Mouse (Mus musculus) myocyte (in vitro differentiated cells): Measurements from ENCODE around the gene Gm20388.

ENCODE experiments used
- MAX ChIP-seq: IDR thresholded peaks from one replicate; pipeline ENCODE4 v1.6.1; 2011; ENCODE audit warnings: low read depth, mild to moderate bottlenecking, control low read depth
- MYOD1 ChIP-seq, 3 experiments: IDR thresholded peaks; one replicate each; pipeline ENCODE4 v1.6.1; 2011; ENCODE audit warnings: control low read depth in 2 of 3, low read depth in 2 of 3, mild to moderate bottlenecking in 2 of 3, moderate library complexity in 1 of 3; ENCODE audit not compliant: insufficient read length in 2 of 3, control insufficient read depth in 1 of 3
- POLR2A ChIP-seq: IDR thresholded peaks from one replicate; pipeline ENCODE4 v1.6.1; 2011; ENCODE audit warnings: low read depth, mild to moderate bottlenecking, control low read depth, moderate library complexity; ENCODE audit not compliant: insufficient read length
- POLR2AphosphoS2 ChIP-seq: IDR thresholded peaks from one replicate; pipeline ENCODE4 v1.6.1; 2011; ENCODE audit warnings: low read depth, control low read depth; ENCODE audit not compliant: insufficient read length
- TCF12 ChIP-seq: IDR thresholded peaks from one replicate; pipeline ENCODE4 v1.6.1; 2011; ENCODE audit warnings: mild to moderate bottlenecking, control low read depth; ENCODE audit not compliant: poor library complexity, insufficient read depth, severe bottlenecking
- USF1 ChIP-seq: IDR thresholded peaks from one replicate; pipeline ENCODE4 v1.6.1; 2011; ENCODE audit warnings: low read depth, mild to moderate bottlenecking, control low read depth, moderate library complexity

GRCm38 (mm10) chr8:123157888-123158465 is 3247.3 kb downstream of the Gm20388 start, which contains the start of gene Sult5a1:
- TF ChIP-seq POLR2A (no peak), POLR2AphosphoS2 (no peak), MAX (no peak), TCF12 (no peak), USF1 (no peak), MYOD1 (IDR thresholded peaks at IDR 0.05; ENCODE audit: control insufficient read depth in 1 of 3, insufficient read length in 2 of 3, low read depth in 2 of 3) (no peak)
